Mouse (Mus musculus): ENCODE measurements around the gene Gid8. TPM values are rescaled to one million over a fixed set of nuclear protein-coding genes. Genes with fewer than 3 reads are reported as not detected.

The Gid8 gene
- polyA plus RNA-seq, 2 experiments, result 87.4 to 121 TPM

DNA sequence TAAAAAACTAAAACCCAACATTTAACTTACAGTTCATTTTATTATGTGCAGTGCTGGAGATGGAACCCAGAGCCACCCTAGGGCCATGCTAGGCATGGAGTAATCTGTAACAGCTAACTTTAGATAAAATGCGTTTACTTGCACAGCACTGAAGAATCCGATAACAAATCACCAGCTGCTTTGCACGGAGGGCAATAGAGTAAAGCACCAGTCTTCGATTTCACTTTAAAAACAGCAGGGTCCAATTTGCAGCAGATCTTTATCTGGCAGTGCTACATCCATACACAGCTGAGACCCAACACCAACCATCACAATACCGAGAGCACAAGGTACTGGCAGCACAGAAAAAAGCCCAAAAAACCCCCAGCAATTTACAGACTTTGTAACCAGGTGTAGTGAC is 6.7 kb upstream of the Gid8 start:
- Histone ChIP-seq H3K27me3 (ENCODE audit: control insufficient read depth, insufficient read depth, low read length) (no peaks in the 10 kb centered on the region), H3K27ac (peak overlapping the region; percentile 85), H3K9ac (replicated peaks) (peak overlapping the region; percentile 89), H3K36me3 (replicated peaks; ENCODE audit: control insufficient read depth, insufficient read depth, low read depth) (peaks cover 4% of the 10 kb centered on the region), H3K9me3 (ENCODE audit: control insufficient read depth, low read length) (no peaks in the 10 kb centered on the region), H3K4me1 (replicated peaks; ENCODE audit: control insufficient read depth in 2 of 2, insufficient read depth in 2 of 2, low read length in 1 of 2) (peaks cover 45 to 53% of the 10 kb centered on the region in 2 experiments), H3K4me3 (ENCODE audit: insufficient read depth in 1 of 2, low read depth in 2 of 2, low read length in 2 of 2) (peak overlapping the region in 1 of 2 experiments; percentile 91; a peak in 2 of 4 replicates), H3K4me2 (ENCODE audit: low read depth) (peak overlapping the region; percentile 99)
- DNase-seq (ENCODE audit: low read depth in 3 of 3, low spot score in 3 of 3) (no peak), ATAC-seq (ENCODE audit: insufficient read depth) (no peak)
- no peak for TF ChIP-seq CTCF (IDR thresholded peaks at IDR 0.05; ENCODE audit: low read depth)
- TF ChIP-seq EP300 (IDR thresholded peaks at IDR 0.05; ENCODE audit: low read depth), result no peak
- whole genome bisulfite sequencing (ENCODE audit: insufficient replicate concordance), result 28% methylated on average over 5 of the region's 5 CpGs

DNA sequence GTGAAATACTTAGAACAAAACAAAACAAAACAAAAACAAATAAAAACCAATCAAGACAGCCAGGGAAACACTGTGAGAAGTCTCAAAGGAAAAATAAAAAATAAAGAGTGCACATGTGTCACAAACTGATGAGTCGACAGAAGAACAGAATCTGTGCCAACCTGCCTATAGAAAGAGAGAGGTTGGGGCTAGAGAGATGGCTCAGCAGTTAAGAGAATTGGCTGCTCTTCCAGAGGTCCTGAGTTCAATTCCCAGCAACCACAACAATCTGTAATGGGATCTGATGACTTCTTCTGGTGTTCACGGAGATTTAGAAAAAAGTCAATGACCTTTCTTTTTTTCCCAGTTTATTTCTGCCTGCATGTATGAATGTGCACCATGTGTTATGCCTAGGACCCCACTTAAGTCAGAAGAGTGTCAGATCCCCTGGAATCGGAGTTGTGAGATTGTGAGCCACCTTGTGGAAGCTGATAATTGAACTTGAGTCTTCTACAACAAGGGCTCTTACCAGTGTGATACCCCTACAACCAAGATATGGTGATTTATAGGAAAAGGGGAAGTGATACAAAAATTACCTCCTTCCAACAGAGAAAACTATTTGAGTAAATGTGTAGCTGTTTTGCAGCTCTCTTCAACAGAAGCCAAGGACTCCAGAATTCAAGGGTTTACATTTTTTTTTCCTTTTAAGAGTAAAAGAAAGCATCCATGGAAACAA is 6.1 kb upstream of the Gid8 start:
- H3K4me1 ChIP-seq (replicated peaks; ENCODE audit: control insufficient read depth in 2 of 2, insufficient read depth in 2 of 2, low read length in 1 of 2), result peaks cover 45 to 57% of the 10 kb centered on the region in 2 experiments
- TF ChIP-seq EP300 (IDR thresholded peaks at IDR 0.05; ENCODE audit: low read depth), result no peak
- TF ChIP-seq CTCF (IDR thresholded peaks at IDR 0.05; ENCODE audit: low read depth), result no peak
- H3K4me3 ChIP-seq (ENCODE audit: insufficient read depth in 1 of 2, low read depth in 2 of 2, low read length in 2 of 2), result no peak overlapping the region
- 37% methylated on average over 3 of the region's 3 CpGs for WGBS (ENCODE audit: insufficient replicate concordance)
- H3K4me2 ChIP-seq (ENCODE audit: low read depth), result peak overlapping the region; percentile 99
- H3K9me3 ChIP-seq (ENCODE audit: control insufficient read depth, low read length), result no peaks in the 10 kb centered on the region
- DNase-seq (ENCODE audit: low read depth in 3 of 3, low spot score in 3 of 3) (no peak), ATAC-seq (ENCODE audit: insufficient read depth) (no peak)
- no peak overlapping the region; the same call in 1 of the 2 replicates for H3K9ac ChIP-seq (replicated peaks)
- H3K27me3 ChIP-seq (ENCODE audit: control insufficient read depth, insufficient read depth, low read length), result no peaks in the 10 kb centered on the region
- H3K36me3 ChIP-seq (replicated peaks; ENCODE audit: control insufficient read depth, insufficient read depth, low read depth), result peaks cover 4% of the 10 kb centered on the region
- peak overlapping the region; percentile 85 for H3K27ac ChIP-seq

GRCm38 (mm10) chr2:180704591-180704990 is 5.3 kb upstream of the Gid8 start:
- Histone ChIP-seq H3K4me1 (replicated peaks; ENCODE audit: control insufficient read depth in 2 of 2, insufficient read depth in 2 of 2, low read length in 1 of 2) (peaks cover 43 to 53% of the 10 kb centered on the region in 2 experiments), H3K4me2 (ENCODE audit: low read depth) (peak overlapping the region; percentile 99), H3K27ac (peak overlapping the region; percentile 10), H3K4me3 (ENCODE audit: insufficient read depth in 1 of 2, low read depth in 2 of 2, low read length in 2 of 2) (no peak overlapping the region), H3K9me3 (ENCODE audit: control insufficient read depth, low read length) (no peaks in the 10 kb centered on the region), H3K9ac (replicated peaks) (peak overlapping the region; percentile 13), H3K36me3 (replicated peaks; ENCODE audit: control insufficient read depth, insufficient read depth, low read depth) (peaks cover 4% of the 10 kb centered on the region), H3K27me3 (ENCODE audit: control insufficient read depth, insufficient read depth, low read length) (no peaks in the 10 kb centered on the region)
- TF ChIP-seq CTCF (IDR thresholded peaks at IDR 0.05; ENCODE audit: low read depth) (no peak), EP300 (IDR thresholded peaks at IDR 0.05; ENCODE audit: low read depth) (no peak)
- 52% methylated on average over 8 of the region's 8 CpGs for WGBS (ENCODE audit: insufficient replicate concordance)
- DNase-seq (ENCODE audit: low read depth in 3 of 3, low spot score in 3 of 3) (no peak), ATAC-seq (ENCODE audit: insufficient read depth) (no peak)

DNA sequence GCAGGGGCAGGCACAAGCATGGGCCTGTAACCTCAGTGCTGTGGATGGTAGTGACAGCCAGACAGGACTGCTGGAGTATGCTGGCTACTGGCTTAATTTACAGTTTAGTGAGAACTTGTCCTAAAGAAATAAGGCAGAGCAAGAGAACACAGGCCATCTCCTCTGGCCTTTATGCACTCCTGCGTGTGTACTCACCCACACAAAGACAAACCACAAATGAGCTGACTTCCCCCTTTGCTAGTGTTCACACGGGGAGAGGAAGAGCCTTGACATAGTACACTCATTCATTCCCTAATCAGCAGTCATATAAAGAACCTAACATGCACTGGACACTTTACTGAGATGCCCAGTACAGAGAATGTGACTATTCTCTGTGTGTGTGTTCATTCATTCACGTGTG is 4.9 kb upstream of the Gid8 start:
- H3K36me3 ChIP-seq (replicated peaks; ENCODE audit: control insufficient read depth, insufficient read depth, low read depth), result peaks cover 4% of the 10 kb centered on the region
- no peak overlapping the region for H3K4me3 ChIP-seq (ENCODE audit: insufficient read depth in 1 of 2, low read depth in 2 of 2, low read length in 2 of 2)
- peak overlapping the region; percentile 14 for H3K27ac ChIP-seq
- H3K4me2 ChIP-seq (ENCODE audit: low read depth), result peak overlapping the region; percentile 8; the same call in 1 of the 2 replicates
- H3K4me1 ChIP-seq (replicated peaks; ENCODE audit: control insufficient read depth in 2 of 2, insufficient read depth in 2 of 2, low read length in 1 of 2), result peaks cover 38 to 49% of the 10 kb centered on the region in 2 experiments
- H3K9me3 ChIP-seq (ENCODE audit: control insufficient read depth, low read length), result no peaks in the 10 kb centered on the region
- no peak for ATAC-seq (ENCODE audit: insufficient read depth)
- TF ChIP-seq CTCF (IDR thresholded peaks at IDR 0.05; ENCODE audit: low read depth) (no peak), EP300 (IDR thresholded peaks at IDR 0.05; ENCODE audit: low read depth) (no peak)
- WGBS (ENCODE audit: insufficient replicate concordance), result 25% methylated on average over 3 of the region's 3 CpGs
- peak overlapping the region; percentile 13 for H3K9ac ChIP-seq (replicated peaks)
- DNase-seq (ENCODE audit: low read depth in 3 of 3, low spot score in 3 of 3), result no peak
- no peaks in the 10 kb centered on the region for H3K27me3 ChIP-seq (ENCODE audit: control insufficient read depth, insufficient read depth, low read length)

DNA sequence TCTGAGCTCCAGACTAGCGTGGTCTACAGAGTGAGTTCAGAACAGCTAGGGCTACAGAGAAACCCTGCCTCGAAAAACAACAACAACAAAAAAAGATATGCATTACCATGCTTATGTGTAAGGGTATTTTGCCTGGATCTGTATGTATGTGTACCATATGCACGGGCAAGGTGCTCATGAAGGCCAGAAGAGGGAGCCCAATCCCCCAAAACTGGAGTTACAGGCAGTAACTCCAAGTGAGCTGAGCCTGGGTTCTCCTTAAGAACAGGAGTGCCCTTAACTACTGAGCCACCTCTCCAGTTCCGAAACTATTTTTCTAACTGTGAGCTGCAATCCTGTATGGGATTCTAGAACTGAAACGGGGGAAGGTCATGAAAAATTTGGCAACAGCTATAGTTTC is 3.9 kb upstream of the Gid8 start:
- Histone ChIP-seq H3K9ac (replicated peaks) (no peak overlapping the region), H3K4me3 (ENCODE audit: insufficient read depth in 1 of 2, low read depth in 2 of 2, low read length in 2 of 2) (no peak overlapping the region), H3K36me3 (replicated peaks; ENCODE audit: control insufficient read depth, insufficient read depth, low read depth) (peaks cover 4% of the 10 kb centered on the region), H3K4me2 (ENCODE audit: low read depth) (no peak overlapping the region), H3K27ac (no peak overlapping the region), H3K9me3 (ENCODE audit: control insufficient read depth, low read length) (no peaks in the 10 kb centered on the region), H3K4me1 (replicated peaks; ENCODE audit: control insufficient read depth in 2 of 2, insufficient read depth in 2 of 2, low read length in 1 of 2) (peaks cover 30 to 40% of the 10 kb centered on the region in 2 experiments), H3K27me3 (ENCODE audit: control insufficient read depth, insufficient read depth, low read length) (no peaks in the 10 kb centered on the region)
- TF ChIP-seq CTCF (IDR thresholded peaks at IDR 0.05; ENCODE audit: low read depth) (peak; percentile 60), EP300 (IDR thresholded peaks at IDR 0.05; ENCODE audit: low read depth) (no peak)
- DNase-seq (ENCODE audit: low read depth in 3 of 3, low spot score in 3 of 3) (no peak), ATAC-seq (ENCODE audit: insufficient read depth) (no peak)
- WGBS (ENCODE audit: insufficient replicate concordance), result 81% methylated on average over 5 of the region's 5 CpGs
